Mouse (Mus musculus) hindbrain, postnatal 0 days (tissue): ENCODE measurements around the gene Tbx21. TPM values are rescaled to one million over a fixed set of nuclear protein-coding genes. Genes with fewer than 3 reads are reported as not detected.

Experiments
- ATAC-seq: fragments of 200-750 bp; cut with Nextera tagmentation; 2 replicates; pipeline ENCODE4 v1.8.0; 2017; ENCODE audit warnings: mild to moderate bottlenecking, moderate TSS enrichment, moderate library complexity
- DNase-seq: peaks from one replicate; pipeline ENCODE4 v3.0.0-alpha.2; 2015; ENCODE audit warnings: low spot score
- H3K27ac ChIP-seq: fragments of 300-500 bp; sonication (generic); 2 replicates; pipeline ENCODE4 v1.5.1; 2014; ENCODE audit warnings: mild to moderate bottlenecking
- H3K27me3 ChIP-seq: fragments of 300-500 bp; sonication (generic); 2 replicates; pipeline ENCODE4 v1.6.1; 2014; ENCODE audit warnings: low read length, mixed read lengths; ENCODE audit not compliant: insufficient read depth
- H3K36me3 ChIP-seq: fragments of 300-500 bp; sonication (generic); 2 replicates; pipeline ENCODE4 v1.6.1; 2014; ENCODE audit warnings: low read length, mixed read lengths; ENCODE audit not compliant: insufficient read depth
- H3K4me1 ChIP-seq: fragments of 300-500 bp; sonication (generic); 2 replicates; pipeline ENCODE4 v1.6.1; 2014; ENCODE audit warnings: antibody characterized with exemption, low read length, mixed read lengths; ENCODE audit not compliant: insufficient read depth
- H3K4me2 ChIP-seq: fragments of 300-500 bp; sonication (generic); 2 replicates; pipeline ENCODE4 v1.6.1; 2014; ENCODE audit warnings: low read depth, mild to moderate bottlenecking, low read length, moderate library complexity, mixed read lengths
- H3K4me3 ChIP-seq: fragments of 300-500 bp; sonication (generic); 2 replicates; pipeline ENCODE4 v1.5.1; 2014; ENCODE audit warnings: low read length
- H3K9ac ChIP-seq: fragments of 300-500 bp; sonication (generic); replicated peaks from 2 replicates; pipeline ENCODE4 v1.6.1; 2014; ENCODE audit warnings: mild to moderate bottlenecking, low read length, moderate library complexity, mixed read lengths
- H3K9me3 ChIP-seq: fragments of 300-500 bp; sonication (generic); 2 replicates; pipeline ENCODE4 v1.6.1; 2016; ENCODE audit warnings: low read length, mixed read lengths
- CTCF ChIP-seq: IDR thresholded peaks from 2 replicates; pipeline ENCODE4 v1.5.1; 2016; ENCODE audit warnings: antibody characterized with exemption, control low read depth, low read depth
- WGBS: fragments of 180-500 bp; shearing (Covaris S2); extraction: QIAGEN DNeasy Blood & Tissue Kit; methylation state at CpG from one replicate; pipeline ENCODE4 v1.1.7; 2014; 5-methylcytosine and 5-hydroxymethylcytosine counted together
- polyA plus RNA-seq: library from polyadenylated mRNA; unstranded; fragments of >200 nt; fragmentation: Nextera tagmentation; extraction: Ambion mirVana; gene quantifications from 2 replicates; pipeline ENCODE4 v1.2.1, GENCODE M21; 2015
- total RNA-seq: library from RNA; depleted of rRNA; stranded (reverse); fragments of >200 nt; gene quantifications from 2 replicates; pipeline ENCODE4 v1.2.3, GENCODE M21; 2014

Tbx21 gene
- total and polyA plus RNA-seq, 2 experiments from 2014 or later: 0.16 to 0.89 TPM

DNA sequence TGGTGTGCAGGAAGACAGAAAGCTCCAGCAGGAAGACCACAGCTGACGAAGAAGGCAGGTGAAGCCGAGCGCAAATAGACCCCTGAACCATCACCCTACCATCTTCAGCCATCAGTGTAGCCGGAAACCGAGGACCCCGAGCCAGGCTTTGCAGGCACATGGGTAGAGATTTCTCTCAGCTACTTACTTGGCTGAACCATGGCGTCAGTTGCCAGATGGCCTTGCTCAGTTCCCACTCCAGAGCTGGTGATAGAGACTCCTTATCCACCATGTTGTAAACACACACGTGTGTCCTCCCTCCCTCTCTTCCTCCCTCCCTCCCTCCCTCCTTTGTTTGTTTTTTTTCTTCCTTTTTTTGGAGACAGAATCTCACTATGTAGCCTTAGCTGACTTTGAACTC is 40.9 kb downstream of the Tbx21 start:
- no peaks in the 10 kb centered on the region for H3K36me3 ChIP-seq
- H3K9me3 ChIP-seq: no peaks in the 10 kb centered on the region
- H3K27ac ChIP-seq: no peak overlapping the region
- no peaks in the 10 kb centered on the region for H3K27me3 ChIP-seq
- H3K4me1 ChIP-seq: no peaks in the 10 kb centered on the region
- H3K4me2 ChIP-seq: no peak overlapping the region
- no peak for TF ChIP-seq CTCF
- no peak overlapping the region for H3K4me3 ChIP-seq
- no peak for DNase-seq
- H3K9ac ChIP-seq: no peak overlapping the region
- WGBS: 75% methylated on average over 8 of the region's 8 CpGs
- ATAC-seq: no peak

GRCm38 (mm10) chr11:97072533-97072932 is 42.6 kb downstream of the Tbx21 start:
- H3K9me3 ChIP-seq: no peaks in the 10 kb centered on the region
- DNase-seq (peak; percentile 89), ATAC-seq (peak; percentile 63)
- no peak overlapping the region for H3K27ac ChIP-seq
- no peaks in the 10 kb centered on the region for H3K27me3 ChIP-seq
- no peak overlapping the region for H3K4me2 ChIP-seq
- H3K9ac ChIP-seq: no peak overlapping the region
- WGBS: 30% methylated on average over 3 of the region's 3 CpGs
- no peak overlapping the region for H3K4me3 ChIP-seq
- 0 out of 2 replicates have a peak, but pooled peaks cover 4% of the 10 kb centered on the region for H3K36me3 ChIP-seq
- peak; percentile 94 for TF ChIP-seq CTCF
- H3K4me1 ChIP-seq: no peaks in the 10 kb centered on the region

DNA sequence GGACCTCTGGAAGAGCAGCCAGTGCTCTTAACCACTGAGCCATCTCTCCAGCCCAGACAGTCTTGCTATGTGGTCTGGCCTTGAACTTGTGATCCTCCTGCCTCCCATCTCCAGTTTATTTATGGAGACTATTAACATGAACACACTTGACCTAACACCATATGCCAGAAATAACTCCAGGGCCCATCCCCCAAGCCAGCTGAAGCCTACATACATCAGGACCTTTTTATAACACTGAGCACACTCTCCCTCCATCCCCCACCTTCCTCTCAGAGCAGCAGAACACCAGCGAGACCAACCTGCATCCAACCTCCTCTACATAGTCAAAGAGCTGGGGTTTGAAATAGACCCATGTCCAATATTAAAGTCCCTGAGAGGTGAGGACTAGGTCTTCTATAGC is 44.0 kb downstream of the Tbx21 start:
- Histone ChIP-seq H3K9ac (no peak overlapping the region), H3K9me3 (no peaks in the 10 kb centered on the region), H3K4me2 (no peak overlapping the region), H3K36me3 (0 out of 2 replicates have a peak, but pooled peaks cover 9% of the 10 kb centered on the region), H3K4me3 (no peak overlapping the region), H3K27ac (no peak overlapping the region), H3K4me1 (no peaks in the 10 kb centered on the region), H3K27me3 (no peaks in the 10 kb centered on the region)
- ATAC-seq (no peak), DNase-seq (no peak)
- WGBS: 70% methylated on average over 1 of the region's 1 CpGs
- no peak for TF ChIP-seq CTCF

DNA sequence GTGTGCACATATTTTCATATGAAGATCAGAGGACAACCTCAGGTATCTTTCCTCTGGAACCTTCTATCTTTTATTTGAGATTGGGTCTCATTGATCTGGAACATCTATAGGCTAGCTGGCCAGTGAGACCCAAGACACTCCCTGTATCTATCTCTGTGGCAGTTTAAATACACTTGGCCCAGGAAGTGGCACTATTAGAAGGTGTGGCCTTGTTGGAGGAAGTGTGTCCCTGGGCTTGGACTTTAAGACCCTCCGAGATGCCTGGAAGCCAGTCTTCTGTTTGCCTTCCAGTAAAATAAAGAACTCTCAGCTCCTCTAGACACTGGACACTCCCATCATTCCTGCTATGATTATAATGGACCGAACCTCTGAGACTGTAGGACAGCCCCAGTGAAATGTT is 45.4 kb downstream of the Tbx21 start:
- DNase-seq: no peak
- Histone ChIP-seq H3K4me2 (no peak overlapping the region), H3K27ac (peak overlapping the region; percentile 9; the same call in 1 of the 2 replicates), H3K27me3 (no peaks in the 10 kb centered on the region), H3K4me3 (no peak overlapping the region), H3K9ac (no peak overlapping the region), H3K36me3 (0 out of 2 replicates have a peak, but pooled peaks cover 9% of the 10 kb centered on the region), H3K9me3 (no peaks in the 10 kb centered on the region), H3K4me1 (no peaks in the 10 kb centered on the region)
- no peak for TF ChIP-seq CTCF
- no peak for ATAC-seq
- WGBS: 86% methylated on average over 2 of the region's 2 CpGs

GRCm38 (mm10) chr11:97069333-97069732 is 45.8 kb downstream of the Tbx21 start:
- peak; percentile 72 for DNase-seq
- Histone ChIP-seq H3K9ac (no peak overlapping the region), H3K4me2 (no peak overlapping the region), H3K27ac (peak overlapping the region; percentile 9; the same call in 1 of the 2 replicates), H3K4me1 (no peaks in the 10 kb centered on the region), H3K36me3 (0 out of 2 replicates have a peak, but pooled peaks cover 9% of the 10 kb centered on the region), H3K9me3 (no peaks in the 10 kb centered on the region), H3K4me3 (no peak overlapping the region), H3K27me3 (no peaks in the 10 kb centered on the region)
- ATAC-seq: peak; percentile 79
- WGBS: 50% methylated on average over 1 of the region's 1 CpGs
- TF ChIP-seq CTCF: no peak

DNA sequence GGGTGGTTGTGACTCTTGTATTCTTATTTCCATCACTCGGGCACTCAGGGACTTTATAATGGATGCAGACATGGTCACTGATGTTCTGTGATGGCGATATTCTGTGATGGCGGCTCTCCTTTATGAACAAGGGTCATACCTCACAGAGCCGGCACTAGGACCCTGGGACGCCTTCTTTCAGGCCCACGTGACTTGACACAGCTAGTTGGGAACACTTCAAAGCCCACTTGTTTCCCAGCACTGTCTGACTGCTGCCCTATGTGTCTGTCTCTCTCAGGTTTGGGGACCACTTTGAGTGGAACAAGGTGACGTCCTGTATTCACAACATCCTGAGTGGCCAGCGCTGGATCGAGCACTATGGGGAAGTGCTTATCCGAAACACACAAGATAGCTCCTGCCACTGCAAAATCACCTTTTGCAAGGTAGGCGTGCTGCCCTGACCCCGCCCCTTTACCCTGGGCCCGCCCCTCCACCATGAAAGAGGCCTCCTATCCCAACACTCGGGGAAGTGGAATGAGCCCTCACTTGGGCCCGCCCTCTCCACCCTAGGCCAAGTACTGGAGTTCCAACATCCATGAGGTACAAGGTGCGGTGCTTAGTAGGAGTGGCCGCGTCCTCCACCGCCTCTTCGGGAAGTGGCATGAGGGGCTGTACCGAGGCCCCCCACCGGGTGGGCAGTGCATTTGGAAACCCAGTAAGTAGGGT is 48.3 kb downstream of the Tbx21 start:
- no peak overlapping the region for H3K9ac ChIP-seq
- no peak overlapping the region for H3K4me3 ChIP-seq
- 0 out of 2 replicates have a peak, but pooled peaks cover 9% of the 10 kb centered on the region for H3K36me3 ChIP-seq
- TF ChIP-seq CTCF: no peak
- no peak overlapping the region for H3K27ac ChIP-seq
- ATAC-seq (0 out of 2 replicates have a peak, but pooled peaks have one; percentile 27), DNase-seq (peak; percentile 28)
- WGBS: 53% methylated on average over 22 of the region's 22 CpGs
- no peaks in the 10 kb centered on the region for H3K9me3 ChIP-seq
- H3K27me3 ChIP-seq: no peaks in the 10 kb centered on the region
- no peaks in the 10 kb centered on the region for H3K4me1 ChIP-seq
- no peak overlapping the region for H3K4me2 ChIP-seq
